Mouse (Mus musculus) MEL (cell line): ENCODE measurements at regions not wholly inside any gene's neighbourhood (a gene's known extent, or its start where the extent isn't known, plus 50 kb on each side); places are given as distances from the start of the nearest gene placed in this dataset.

Source experiments
- DNase-seq: peaks from one replicate; pipeline ENCODE4 v3.0.0; 2011; ENCODE audit warnings: low read depth, low spot score
- H3K27ac ChIP-seq: 2 replicates; pipeline ENCODE4 v1.5.1; 2012; ENCODE audit warnings: low read depth, mild to moderate bottlenecking, control low read depth, low read length, moderate library complexity; ENCODE audit not compliant: control insufficient read depth
- H3K27me3 ChIP-seq, 2 experiments: fragments of 150-350 bp in 1 of 2; sonication (generic) in 1 of 2; 2 replicates each; pipeline ENCODE4 v1.6.1; 2012; ENCODE audit warnings: low read length in 2 of 2, mild to moderate bottlenecking in 2 of 2, improper control_type of control experiment in 1 of 2, moderate library complexity in 1 of 2; ENCODE audit not compliant: insufficient read depth in 2 of 2, control insufficient read depth in 1 of 2
- H3K36me3 ChIP-seq, 2 experiments: 2 replicates each; pipeline ENCODE4 v1.6.1; 2012 to 2014; ENCODE audit warnings: low read length in 2 of 2, improper control_type of control experiment in 1 of 2, inconsistent platforms in 1 of 2, mild to moderate bottlenecking in 1 of 2; ENCODE audit not compliant: insufficient read depth in 2 of 2, control insufficient read depth in 1 of 2
- H3K4me1 ChIP-seq, 2 experiments: fragments of 150-350 bp in 1 of 2; sonication (generic) in 1 of 2; 2 replicates each; pipeline ENCODE4 v1.6.1; 2012; ENCODE audit warnings: low read length in 2 of 2, improper control_type of control experiment in 1 of 2, mild to moderate bottlenecking in 1 of 2; ENCODE audit not compliant: insufficient read depth in 2 of 2, control insufficient read depth in 1 of 2
- H3K4me3 ChIP-seq, 2 experiments: fragments of 150-350 bp in 1 of 2; sonication (generic) in 1 of 2; 2 replicates each; pipeline ENCODE4 v1.5.1; 2012; ENCODE audit warnings: low read depth in 2 of 2, low read length in 2 of 2, mild to moderate bottlenecking in 2 of 2, moderate library complexity in 2 of 2, control low read depth in 1 of 2, improper control_type of control experiment in 1 of 2; ENCODE audit not compliant: control insufficient read depth in 1 of 2, insufficient read depth in 1 of 2
- H3K79me2 ChIP-seq: 2 replicates; pipeline ENCODE4 v1.6.1; 2012; ENCODE audit warnings: mild to moderate bottlenecking, low read length, moderate library complexity; ENCODE audit not compliant: control insufficient read depth, poor library complexity, insufficient read depth
- H3K9ac ChIP-seq: 2 replicates; pipeline ENCODE4 v1.6.1; 2012; ENCODE audit warnings: low read depth, mild to moderate bottlenecking, control low read depth, low read length, moderate library complexity; ENCODE audit not compliant: control insufficient read depth, poor library complexity, severe bottlenecking
- H3K9me3 ChIP-seq: fragments of 150-350 bp; sonication (generic); replicated peaks from 2 replicates; pipeline ENCODE4 v1.6.1; 2012; ENCODE audit warnings: mild to moderate bottlenecking, low read length, improper control_type of control experiment, moderate library complexity; ENCODE audit not compliant: insufficient read depth
- BHLHE40 ChIP-seq: IDR thresholded peaks from 2 replicates; pipeline ENCODE4 v1.6.1; 2012; ENCODE audit warnings: low read depth, mild to moderate bottlenecking, inconsistent platforms, low read length, improper control_type of control experiment, borderline replicate concordance
- CHD1 ChIP-seq: IDR thresholded peaks from 2 replicates; pipeline ENCODE4 v1.6.1; 2012; ENCODE audit warnings: low read depth, mild to moderate bottlenecking, inconsistent platforms, low read length, improper control_type of control experiment
- CHD2 ChIP-seq: IDR thresholded peaks from 2 replicates; pipeline ENCODE4 v1.6.1; 2011; ENCODE audit warnings: low read length, improper control_type of control experiment
- ELF1 ChIP-seq: IDR thresholded peaks from 2 replicates; pipeline ENCODE4 v1.6.1; 2014; ENCODE audit warnings: low read depth, mild to moderate bottlenecking, inconsistent platforms, low read length, improper control_type of control experiment, moderate library complexity
- EP300 ChIP-seq, 2 experiments: IDR thresholded peaks; 2 replicates each; pipeline ENCODE4 v1.6.1; 2011; ENCODE audit warnings: improper control_type of control experiment in 2 of 2, low read length in 2 of 2, low read depth in 1 of 2, mild to moderate bottlenecking in 1 of 2
- GABPA ChIP-seq: IDR thresholded peaks from 2 replicates; pipeline ENCODE4 v1.6.1; 2012; ENCODE audit warnings: low read depth, mild to moderate bottlenecking, inconsistent platforms, low read length, improper control_type of control experiment, moderate library complexity
- GATA1 ChIP-seq: IDR thresholded peaks from 2 replicates; pipeline ENCODE4 v1.6.1; 2011; ENCODE audit warnings: low read depth, low read length, improper control_type of control experiment
- HCFC1 ChIP-seq: IDR thresholded peaks from 2 replicates; pipeline ENCODE4 v1.6.1; 2012; ENCODE audit warnings: low read depth, mild to moderate bottlenecking, inconsistent platforms, low read length, improper control_type of control experiment, moderate library complexity
- JUND ChIP-seq: IDR thresholded peaks from 2 replicates; pipeline ENCODE4 v1.6.1; 2011; ENCODE audit warnings: low read depth, mild to moderate bottlenecking, improper control_type of control experiment, low read length
- KAT2A ChIP-seq: conservative IDR thresholded peaks from 2 replicates; pipeline ENCODE4 v1.6.1; 2012; ENCODE audit warnings: low read depth, low read length, improper control_type of control experiment, inconsistent platforms
- MYB ChIP-seq: IDR thresholded peaks from 2 replicates; pipeline ENCODE4 v1.6.1; 2011; ENCODE audit warnings: mild to moderate bottlenecking, low read depth, low read length, improper control_type of control experiment
- POLR2A ChIP-seq, 2 experiments: IDR thresholded peaks; 2 replicates each; pipeline ENCODE4 v1.6.1; 2011 to 2012; ENCODE audit warnings: low read length in 2 of 2, mild to moderate bottlenecking in 2 of 2, control low read depth in 1 of 2, improper control_type of control experiment in 1 of 2, low read depth in 1 of 2, moderate library complexity in 1 of 2; ENCODE audit not compliant: control insufficient read depth in 1 of 2, insufficient read depth in 1 of 2, poor library complexity in 1 of 2
- POLR2AphosphoS5 ChIP-seq: IDR thresholded peaks from 2 replicates; pipeline ENCODE4 v1.6.1; 2012; ENCODE audit warnings: low read depth, borderline replicate concordance, mild to moderate bottlenecking, inconsistent platforms, low read length, moderate library complexity, mixed read lengths
- RAD21 ChIP-seq: IDR thresholded peaks from 2 replicates; pipeline ENCODE4 v1.6.1; 2011; ENCODE audit warnings: mild to moderate bottlenecking, low read depth, low read length, improper control_type of control experiment
- SIN3A ChIP-seq: IDR thresholded peaks from 2 replicates; pipeline ENCODE4 v1.6.1; 2012; ENCODE audit warnings: low read length, improper control_type of control experiment, inconsistent platforms
- TAL1 ChIP-seq: IDR thresholded peaks from 2 replicates; pipeline ENCODE4 v1.6.1; 2012; ENCODE audit warnings: mild to moderate bottlenecking, inconsistent platforms, low read length, moderate library complexity, mixed read lengths
- TBP ChIP-seq: IDR thresholded peaks from 2 replicates; pipeline ENCODE4 v1.8.0; 2011; ENCODE audit warnings: low read depth, low read length, improper control_type of control experiment
- TCF12 ChIP-seq: IDR thresholded peaks from 2 replicates; pipeline ENCODE4 v1.6.1; 2014; ENCODE audit warnings: low read depth, mild to moderate bottlenecking, inconsistent platforms, low read length, improper control_type of control experiment, moderate library complexity
- UBTF ChIP-seq: IDR thresholded peaks from 2 replicates; pipeline ENCODE4 v1.6.1; 2012; ENCODE audit warnings: low read depth, mild to moderate bottlenecking, inconsistent platforms, low read length, improper control_type of control experiment, moderate library complexity, borderline replicate concordance; ENCODE audit not compliant: insufficient read depth
- USF2 ChIP-seq, 2 experiments: IDR thresholded peaks; 2 replicates each; pipeline ENCODE4 v1.6.1; 2011 to 2012; ENCODE audit warnings: improper control_type of control experiment in 2 of 2, low read length in 2 of 2, borderline replicate concordance in 1 of 2, inconsistent platforms in 1 of 2, low read depth in 1 of 2, mild to moderate bottlenecking in 1 of 2; ENCODE audit not compliant: insufficient read depth in 1 of 2
- ZKSCAN1 ChIP-seq: IDR thresholded peaks from 2 replicates; pipeline ENCODE4 v1.6.1; 2012; ENCODE audit warnings: low read depth, mild to moderate bottlenecking, inconsistent platforms, low read length, improper control_type of control experiment, moderate library complexity
- ZMIZ1 ChIP-seq: IDR thresholded peaks from 2 replicates; pipeline ENCODE4 v1.6.1; 2012; ENCODE audit warnings: low read depth, mild to moderate bottlenecking, inconsistent platforms, low read length, improper control_type of control experiment, moderate library complexity
- ZNF384 ChIP-seq: IDR thresholded peaks from 2 replicates; pipeline ENCODE4 v1.6.1; 2012; ENCODE audit warnings: low read depth, mild to moderate bottlenecking, inconsistent platforms, low read length, improper control_type of control experiment

GRCm38 (mm10) chr7:115251591-115252369, 508.3 kb downstream of the Insc start:
- TF ChIP-seq GATA1 (no peak), KAT2A (no peak), CHD1 (no peak), TCF12 (no peak), UBTF (no peak), POLR2A (IDR thresholded peaks at IDR 0.05; ENCODE audit: control insufficient read depth in 1 of 2, insufficient read depth in 1 of 2, low read depth in 1 of 2, low read length in 2 of 2, poor library complexity in 1 of 2) (no peak), HCFC1 (no peak), CHD2 (no peak), USF2 (IDR thresholded peaks at IDR 0.05; ENCODE audit: borderline replicate concordance in 1 of 2, insufficient read depth in 1 of 2, low read depth in 1 of 2, low read length in 2 of 2) (no peak), TBP (no peak), ELF1 (no peak), RAD21 (no peak), ZNF384 (no peak), EP300 (IDR thresholded peaks at IDR 0.05; ENCODE audit: low read depth in 1 of 2, low read length in 2 of 2) (no peak), SIN3A (no peak), POLR2AphosphoS5 (no peak), BHLHE40 (no peak)
- TF ChIP-seq, all 39 proteins: peak for 0
- Histone ChIP-seq H3K79me2 (no peaks in the 10 kb centered on the region), H3K9ac (no peak overlapping the region), H3K27me3 (no peaks in the 10 kb centered on the region), H3K36me3 (no peaks in the 10 kb centered on the region), H3K4me3 (no peak overlapping the region), H3K9me3 (no peaks in the 10 kb centered on the region), H3K4me1 (no peaks in the 10 kb centered on the region), H3K27ac (no peak overlapping the region)
- DNase-seq, result no peak

- no peak for DNase-seq
- H3K9me3 ChIP-seq, result no peaks in the 10 kb centered on the region
- no peak overlapping the region for H3K27ac ChIP-seq
- no peak overlapping the region for H3K9ac ChIP-seq
- no peaks in the 10 kb centered on the region for H3K27me3 ChIP-seq
- no peaks in the 10 kb centered on the region for H3K36me3 ChIP-seq
- H3K4me1 ChIP-seq, result no peaks in the 10 kb centered on the region
- no peak overlapping the region for H3K4me3 ChIP-seq
- no peak for TF ChIP-seq ZMIZ1
- TF ChIP-seq JUND, result no peak
- no peak for TF ChIP-seq MYB
- TF ChIP-seq TAL1, result no peak
- no peak for TF ChIP-seq GABPA
- no peak for TF ChIP-seq ZKSCAN1
- no peak for TF ChIP-seq ELF1
- no peak for TF ChIP-seq ZNF384
- no peaks in the 10 kb centered on the region for H3K79me2 ChIP-seq
Measured at GRCm38 (mm10) chr7:115252370-115252750, 508.9 kb downstream of the Insc start.
